Mouse (Mus musculus): ENCODE measurements at regions not wholly inside any gene's neighbourhood (a gene's known extent, or its start where the extent isn't known, plus 50 kb on each side); places are given as distances from the start of the nearest gene placed in this dataset.

DNA sequence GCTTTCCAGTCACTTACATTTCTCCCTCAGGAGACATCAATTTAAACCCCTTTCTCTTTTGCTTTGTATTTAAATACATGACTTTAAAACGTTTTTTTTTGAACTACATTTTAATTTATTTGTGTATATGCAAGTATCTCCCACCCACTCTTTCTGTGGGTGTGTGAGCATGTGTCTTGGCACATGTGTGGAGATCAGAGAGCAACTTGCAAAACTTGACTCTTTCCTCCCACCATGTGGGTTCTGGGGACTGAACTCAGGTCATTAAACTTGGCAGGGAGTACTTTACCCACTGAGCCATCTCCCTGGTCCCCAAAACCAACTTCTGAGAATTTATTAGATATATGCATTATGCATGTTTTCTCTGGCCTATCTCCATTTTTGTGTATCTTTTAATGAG is 143.9 kb downstream of the Ttc32 start:
- TF ChIP-seq CTCF (IDR thresholded peaks at IDR 0.05; ENCODE audit: low read depth, low read length) (no peak), POLR2A (IDR thresholded peaks at IDR 0.05; ENCODE audit: borderline replicate concordance, low read depth, low read length) (no peak)
